Mouse (Mus musculus): ENCODE measurements around the gene Disp2.

Disp2 gene

DNA sequence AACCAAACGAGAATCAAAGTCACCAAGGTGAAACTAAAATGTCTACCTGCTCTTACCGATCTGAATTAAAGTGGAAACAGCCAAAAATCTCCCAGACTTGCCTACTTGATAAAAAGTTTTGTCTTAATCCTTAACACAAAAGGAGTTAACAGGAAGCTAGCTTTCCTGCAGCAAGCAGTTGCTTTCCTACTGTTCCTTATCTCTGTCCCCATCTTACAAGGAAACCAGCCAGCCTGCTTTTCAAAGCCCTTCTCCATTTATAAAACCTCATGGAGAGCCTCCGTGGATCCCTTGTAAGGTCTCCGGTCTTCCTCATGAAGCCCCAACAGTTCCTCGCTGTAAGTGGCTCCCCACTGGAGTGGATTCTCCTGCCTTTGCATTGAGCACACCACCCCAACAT, 58.8 kb downstream of the Disp2 start:
- no peak for DNase-seq (ENCODE audit: low read depth, low spot score)

- no peak for DNase-seq (ENCODE audit: low read depth, low spot score)
Measured at GRCm38 (mm10) chr2:118841186-118841585, 61.7 kb downstream of the Disp2 start.

GRCm38 (mm10) chr2:118841774-118842173, 62.3 kb downstream of the Disp2 start:
- no peak for DNase-seq (ENCODE audit: low read depth, low spot score)

DNA sequence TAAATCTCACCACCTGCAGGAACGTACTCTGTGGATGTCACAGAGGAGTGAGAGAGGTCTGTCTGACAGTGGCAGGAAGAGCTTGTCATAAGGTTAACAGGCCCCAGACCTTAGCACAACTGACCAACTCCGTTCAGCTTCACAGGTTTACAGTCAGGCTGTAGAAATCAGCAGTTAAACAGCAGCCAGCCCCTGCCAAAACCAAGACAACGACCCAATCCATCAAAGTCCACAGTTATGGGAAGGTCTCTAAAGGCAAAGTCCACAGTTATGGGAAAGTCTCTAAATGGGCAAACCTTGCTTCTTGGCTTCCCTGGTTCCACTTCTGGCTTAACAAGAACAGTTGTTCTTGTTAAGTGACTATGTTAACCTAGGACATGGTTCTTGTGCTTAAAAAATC, 64.9 kb downstream of the Disp2 start:
- DNase-seq (ENCODE audit: low read depth, low spot score) = no peak

DNA sequence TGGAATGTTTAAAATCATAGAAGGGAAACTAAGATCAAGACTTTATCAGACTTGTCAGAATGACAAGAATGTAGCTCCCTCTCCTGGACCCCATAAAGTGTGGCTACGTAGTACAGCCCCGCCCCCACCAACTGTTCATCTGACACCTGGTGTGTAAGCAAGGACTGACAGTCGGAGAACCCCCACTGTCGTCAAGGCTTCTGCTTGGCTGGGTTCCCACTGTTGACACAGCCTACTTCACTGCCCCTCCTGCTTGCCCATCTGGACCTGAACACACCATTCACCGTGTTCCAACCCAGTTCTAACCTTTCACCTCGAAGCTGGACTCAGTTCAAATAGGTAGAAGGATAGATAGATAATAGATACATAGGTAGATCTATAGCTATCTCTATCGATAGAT, 66.7 kb downstream of the Disp2 start:
- no peak for DNase-seq (ENCODE audit: low read depth, low spot score)

DNA sequence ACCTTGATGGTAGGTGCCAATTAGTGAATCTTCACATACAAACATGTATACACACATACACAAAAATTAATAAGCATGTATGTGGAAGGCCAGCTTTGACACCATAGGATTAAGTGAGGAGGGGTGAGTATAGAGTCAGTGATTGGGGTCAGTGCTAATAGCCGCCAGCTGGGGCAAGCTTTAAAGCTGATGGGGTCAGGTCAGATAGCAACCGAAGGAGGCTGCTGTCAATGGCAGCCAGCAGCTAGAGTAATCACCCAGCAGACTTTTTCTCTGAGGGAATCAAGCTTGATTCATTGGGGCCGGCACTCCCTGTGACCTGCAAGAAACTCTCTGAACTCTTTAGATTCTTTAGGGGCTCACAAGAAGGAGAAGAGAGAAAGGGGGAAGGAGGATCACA, 72.2 kb downstream of the Disp2 start:
- DNase-seq (ENCODE audit: low read depth, low spot score) = no peak
